Mouse (Mus musculus) liver, embryonic 11.5 days (tissue): ENCODE data around the gene Fmnl1. TPM values are rescaled to one million over a fixed set of nuclear protein-coding genes. Genes with fewer than 3 reads are reported as not detected.
"Not testable (repeated sequence)": the region's sequence is repeated elsewhere in the genome, so short reads cannot be mapped to it uniquely, and the experiment has no call there.

Experiments
- ATAC-seq: fragments of 200-750 bp; cut with Nextera tagmentation; replicated peaks from 2 replicates; pipeline ENCODE4 v1.8.0; 2017; ENCODE audit warnings: moderate number of reproducible peaks, mild to moderate bottlenecking, moderate TSS enrichment, moderate library complexity; ENCODE audit not compliant: low FRiP score
- DNase-seq: peaks from one replicate; pipeline ENCODE4 v3.0.0-alpha.2; 2017; ENCODE audit warnings: low spot score
- H3K27ac ChIP-seq: fragments of 300-500 bp; sonication (generic); 2 replicates; pipeline ENCODE4 v1.5.1; 2014; ENCODE audit warnings: mild to moderate bottlenecking, low read depth, low read length, control low read depth
- H3K27me3 ChIP-seq: fragments of 300-500 bp; sonication (generic); replicated peaks from 2 replicates; pipeline ENCODE4 v1.6.1; 2014; ENCODE audit warnings: low read length, mixed read lengths; ENCODE audit not compliant: control insufficient read depth, insufficient read depth
- H3K36me3 ChIP-seq: fragments of 300-500 bp; sonication (generic); 2 replicates; pipeline ENCODE4 v1.6.1; 2014; ENCODE audit warnings: mild to moderate bottlenecking, low read length, moderate library complexity, mixed read lengths; ENCODE audit not compliant: control insufficient read depth, insufficient read depth
- H3K4me1 ChIP-seq: fragments of 300-500 bp; sonication (generic); replicated peaks from 2 replicates; pipeline ENCODE4 v1.6.1; 2014; ENCODE audit warnings: low read length, mixed read lengths; ENCODE audit not compliant: control insufficient read depth, insufficient read depth
- H3K4me2 ChIP-seq: fragments of 300-500 bp; sonication (generic); 2 replicates; pipeline ENCODE4 v1.6.1; 2014; ENCODE audit warnings: mild to moderate bottlenecking, control low read depth, moderate library complexity
- H3K4me3 ChIP-seq: fragments of 300-500 bp; sonication (generic); 2 replicates; pipeline ENCODE4 v1.5.1; 2014; ENCODE audit warnings: low read depth, low read length, control low read depth
- H3K9ac ChIP-seq: fragments of 300-500 bp; sonication (generic); 2 replicates; pipeline ENCODE4 v1.6.1; 2014; ENCODE audit warnings: low read depth, low read length, control low read depth
- H3K9me3 ChIP-seq: fragments of 300-500 bp; sonication (generic); 2 replicates; pipeline ENCODE4 v1.6.1; 2016; ENCODE audit warnings: low read length, inconsistent platforms, mixed read lengths; ENCODE audit not compliant: control insufficient read depth
- WGBS: fragments of 180-500 bp; shearing (Covaris S2); extraction: QIAGEN DNeasy Blood & Tissue Kit; methylation state at CpG from one replicate; pipeline ENCODE4 v1.1.7; 2014; 5-methylcytosine and 5-hydroxymethylcytosine counted together
- polyA plus RNA-seq: library from polyadenylated mRNA; unstranded; fragments of >200 nt; fragmentation: Nextera tagmentation; extraction: Ambion mirVana; gene quantifications from 2 replicates; pipeline ENCODE4 v1.2.1, GENCODE M21; 2014

Gene Fmnl1
- polyA plus RNA-seq, 1 experiment from 2014 or later = 6.3 TPM

GRCm38 (mm10) chr11:103219995-103220394, 49.1 kb downstream of the Fmnl1 start:
- ATAC-seq (no peak), DNase-seq (no peak)
- Histone ChIP-seq H3K4me3 (no peak overlapping the region), H3K4me2 (no peak overlapping the region), H3K9me3 (no peaks in the 10 kb centered on the region), H3K9ac (no peak overlapping the region), H3K27me3 (peaks cover 2% of the 10 kb centered on the region; the same call in 1 of the 2 replicates), H3K4me1 (peaks cover 2% of the 10 kb centered on the region; the same call in 1 of the 2 replicates), H3K36me3 (no peaks in the 10 kb centered on the region), H3K27ac (no peak overlapping the region)
- WGBS = 74% methylated on average over 4 of the region's 4 CpGs

- no peak for DNase-seq
- H3K36me3 ChIP-seq = no peaks in the 10 kb centered on the region; the same call in 1 of the 2 replicates
- H3K4me3 ChIP-seq = no peak overlapping the region
- peaks cover 4% of the 10 kb centered on the region; the same call in 1 of the 2 replicates for H3K4me1 ChIP-seq
- no peak for ATAC-seq
- no peak overlapping the region for H3K9ac ChIP-seq
- 80% methylated on average over 6 of the region's 6 CpGs for WGBS
- H3K9me3 ChIP-seq = no peaks in the 10 kb centered on the region
- H3K27ac ChIP-seq = no peak overlapping the region
- no peak overlapping the region for H3K4me2 ChIP-seq
- peaks cover 2% of the 10 kb centered on the region; the same call in 1 of the 2 replicates for H3K27me3 ChIP-seq
These were observed 50.5 kb downstream of the Fmnl1 start for GRCm38 (mm10) chr11:103221437-103221836.

GRCm38 (mm10) chr11:103222718-103223117, 51.8 kb downstream of the Fmnl1 start:
- H3K27ac ChIP-seq, ATAC-seq, DNase-seq, H3K4me1 ChIP-seq, H3K27me3 ChIP-seq, H3K36me3 ChIP-seq, H3K9me3 ChIP-seq, H3K9ac ChIP-seq, H3K4me3 ChIP-seq, H3K4me2 ChIP-seq: not testable (repeated sequence)
- 76% methylated on average over 4 of the region's 4 CpGs for WGBS

DNA sequence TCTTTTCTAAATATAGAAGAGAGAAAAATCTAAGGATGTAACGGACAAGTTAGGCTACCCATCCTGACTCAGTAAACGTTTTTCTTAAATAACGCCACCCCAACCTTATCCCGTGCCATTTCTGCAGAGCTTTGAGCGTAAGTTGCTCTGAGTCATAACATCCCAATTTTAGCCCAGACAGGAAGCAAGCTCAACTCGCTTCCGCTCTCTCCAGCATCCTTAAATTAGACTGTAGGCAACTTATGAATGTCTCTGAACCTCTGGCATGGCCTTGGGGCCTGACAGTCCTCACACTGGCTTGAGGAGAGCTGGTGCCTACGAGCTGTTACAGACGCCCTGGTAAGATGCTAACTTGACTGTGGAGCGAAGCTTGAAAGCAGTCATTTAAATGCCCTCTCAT, 52.5 kb downstream of the Fmnl1 start:
- no peak overlapping the region for H3K4me2 ChIP-seq
- H3K36me3 ChIP-seq = no peaks in the 10 kb centered on the region; the same call in none of the 2 replicates
- H3K9ac ChIP-seq = no peak overlapping the region
- no peak for ATAC-seq
- H3K9me3 ChIP-seq = no peaks in the 10 kb centered on the region
- no peak overlapping the region for H3K27ac ChIP-seq
- DNase-seq = no peak
- H3K4me1 ChIP-seq = peaks cover 5% of the 10 kb centered on the region; the same call in 1 of the 2 replicates
- 72% methylated on average over 10 of the region's 10 CpGs for WGBS
- H3K27me3 ChIP-seq = peaks cover 2% of the 10 kb centered on the region; the same call in 1 of the 2 replicates
- no peak overlapping the region for H3K4me3 ChIP-seq

- DNase-seq = no peak
- Histone ChIP-seq H3K36me3 (no peaks in the 10 kb centered on the region; the same call in none of the 2 replicates), H3K9ac (no peak overlapping the region), H3K4me1 (peaks cover 5% of the 10 kb centered on the region; the same call in 1 of the 2 replicates), H3K9me3 (no peaks in the 10 kb centered on the region), H3K27ac (no peak overlapping the region; the same call in 1 of the 2 replicates), H3K27me3 (peaks cover 2% of the 10 kb centered on the region; the same call in 1 of the 2 replicates), H3K4me3 (no peak overlapping the region), H3K4me2 (no peak overlapping the region)
- 74% methylated on average over 18 of the region's 18 CpGs for WGBS
- ATAC-seq = no peak
These were observed 53.1 kb downstream of the Fmnl1 start for GRCm38 (mm10) chr11:103223951-103224456.

DNA sequence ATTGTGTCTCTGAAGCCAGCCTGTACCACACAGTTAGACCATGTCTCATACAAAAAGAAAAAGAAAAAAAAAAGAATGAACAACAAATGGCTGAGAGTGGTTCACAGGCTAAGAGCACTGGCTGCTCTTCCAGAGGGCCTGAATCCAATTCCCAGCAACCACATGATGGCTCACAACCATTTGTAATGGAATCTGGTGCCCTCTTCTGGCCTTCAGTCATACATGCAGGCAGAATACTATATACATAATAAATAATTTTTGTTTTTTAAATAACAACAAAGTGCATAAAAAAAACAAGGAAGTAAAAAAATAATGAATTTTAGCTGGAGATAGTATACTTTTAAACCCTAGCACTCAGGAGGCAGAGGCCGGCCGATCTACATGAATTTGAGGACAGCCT, 58.7 kb downstream of the Fmnl1 start:
- no peaks in the 10 kb centered on the region for H3K27me3 ChIP-seq
- DNase-seq (no peak), ATAC-seq (no peak)
- H3K4me3 ChIP-seq = no peak overlapping the region
- H3K36me3 ChIP-seq = peaks cover 4% of the 10 kb centered on the region
- no peak overlapping the region for H3K27ac ChIP-seq
- no peak overlapping the region for H3K9ac ChIP-seq
- no peak overlapping the region for H3K4me2 ChIP-seq
- WGBS = 94% methylated on average over 2 of the region's 2 CpGs
- peaks cover 5% of the 10 kb centered on the region; the same call in 1 of the 2 replicates for H3K4me1 ChIP-seq
- no peaks in the 10 kb centered on the region for H3K9me3 ChIP-seq

- Histone ChIP-seq H3K4me1 (0 out of 2 replicates have a peak, but pooled peaks cover 2% of the 10 kb centered on the region), H3K9ac (no peak overlapping the region), H3K9me3 (no peaks in the 10 kb centered on the region), H3K27me3 (no peaks in the 10 kb centered on the region), H3K27ac (no peak overlapping the region), H3K36me3 (peaks cover 4% of the 10 kb centered on the region; the same call in 1 of the 2 replicates), H3K4me2 (no peak overlapping the region), H3K4me3 (no peak overlapping the region)
- no peak for DNase-seq
- ATAC-seq = no peak
- WGBS = 85% methylated on average over 19 of the region's 19 CpGs
These were observed 59.7 kb downstream of the Fmnl1 start for GRCm38 (mm10) chr11:103230626-103231025.

DNA sequence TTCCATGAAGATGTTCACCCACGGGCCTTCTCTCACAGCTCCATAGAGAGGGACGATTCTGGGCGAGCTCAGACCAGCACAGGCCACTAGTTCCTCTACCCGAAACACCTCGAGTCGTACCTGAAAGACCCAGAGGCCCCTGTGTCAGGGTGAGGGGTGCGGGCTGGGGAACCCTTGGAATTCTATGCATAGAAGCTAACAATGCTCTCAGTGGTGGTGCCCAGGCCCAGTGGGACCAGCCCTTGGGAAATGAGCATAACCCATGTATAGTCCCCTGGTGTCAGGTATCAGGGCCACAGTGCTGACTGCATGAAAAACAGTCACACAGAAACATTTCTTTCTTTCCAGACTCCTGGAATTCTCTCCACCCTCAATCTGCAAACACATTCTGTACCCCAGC, 60.5 kb downstream of the Fmnl1 start:
- no peaks in the 10 kb centered on the region for H3K27me3 ChIP-seq
- H3K27ac ChIP-seq = no peak overlapping the region
- 0 out of 2 replicates have a peak, but pooled peaks cover 2% of the 10 kb centered on the region for H3K4me1 ChIP-seq
- peaks cover 4% of the 10 kb centered on the region; the same call in 1 of the 2 replicates for H3K36me3 ChIP-seq
- DNase-seq (no peak), ATAC-seq (no peak)
- no peak overlapping the region for H3K4me2 ChIP-seq
- no peaks in the 10 kb centered on the region for H3K9me3 ChIP-seq
- no peak overlapping the region for H3K4me3 ChIP-seq
- no peak overlapping the region for H3K9ac ChIP-seq
- WGBS = 83% methylated on average over 7 of the region's 7 CpGs

GRCm38 (mm10) chr11:103232966-103233365, 62.1 kb downstream of the Fmnl1 start:
- DNase-seq (peak; percentile 64), ATAC-seq (no peak)
- Histone ChIP-seq H3K4me2 (no peak overlapping the region), H3K9me3 (no peaks in the 10 kb centered on the region), H3K36me3 (peaks cover 4% of the 10 kb centered on the region), H3K9ac (no peak overlapping the region), H3K4me3 (no peak overlapping the region), H3K27ac (no peak overlapping the region), H3K27me3 (no peaks in the 10 kb centered on the region), H3K4me1 (no peaks in the 10 kb centered on the region)
- 28% methylated on average over 7 of the region's 7 CpGs for WGBS
